Mouse (Mus musculus) embryonic fibroblast, embryonic 13.5 days (primary cell): ENCODE measurements around the gene Stac3. TPM values are rescaled to one million over a fixed set of nuclear protein-coding genes. Genes with fewer than 3 reads are reported as not detected.
A peak's percentile ranks its signal among the peaks of the same experiment; 100 is the strongest.

Experiments used
- H3K27ac ChIP-seq: 2 replicates; pipeline ENCODE4 v1.5.1; 2012; ENCODE audit warnings: low read length, control low read depth, inconsistent platforms; ENCODE audit not compliant: insufficient read depth
- H3K4me1 ChIP-seq: 2 replicates; pipeline ENCODE4 v1.6.1; 2011; ENCODE audit warnings: low read length; ENCODE audit not compliant: control insufficient read depth, insufficient read depth
- H3K4me3 ChIP-seq: 2 replicates; pipeline ENCODE4 v1.5.1; 2011; ENCODE audit warnings: mild to moderate bottlenecking, control low read depth, low read length; ENCODE audit not compliant: insufficient read depth
- CTCF ChIP-seq: IDR thresholded peaks from 2 replicates; pipeline ENCODE4 v1.5.1; 2011; ENCODE audit warnings: mild to moderate bottlenecking, control low read depth, low read length, moderate library complexity, borderline replicate concordance; ENCODE audit not compliant: insufficient read depth
- POLR2A ChIP-seq: IDR thresholded peaks from 2 replicates; pipeline ENCODE4 v1.6.1; 2011; ENCODE audit warnings: low read depth, mild to moderate bottlenecking, control low read depth, low read length, moderate library complexity
- polyA plus RNA-seq: library from polyadenylated mRNA; stranded (reverse); fragments of >200 nt; gene quantifications from 2 replicates; pipeline ENCODE4 v1.2.4, GENCODE M21; 2011; ENCODE audit warnings: low read depth; ENCODE audit not compliant: missing spikeins, insufficient read length

Gene Stac3
- polyA plus RNA-seq, 1 experiment: 3.9 TPM

GRCm38 (mm10) chr10:127555703-127556102, 54.2 kb downstream of the Stac3 start:
- no peak overlapping the region for H3K4me3 ChIP-seq
- no peak for TF ChIP-seq POLR2A
- peak; percentile 78 for TF ChIP-seq CTCF
- no peaks in the 10 kb centered on the region for H3K4me1 ChIP-seq
- H3K27ac ChIP-seq: no peak overlapping the region

- no peak overlapping the region for H3K4me3 ChIP-seq
- no peaks in the 10 kb centered on the region for H3K4me1 ChIP-seq
- no peak overlapping the region for H3K27ac ChIP-seq
- no peak for TF ChIP-seq POLR2A
- TF ChIP-seq CTCF: peak; percentile 33; the same call in 1 of the 2 replicates
These were observed 55.9 kb downstream of the Stac3 start for GRCm38 (mm10) chr10:127557397-127557796.

Other genes with a start within 250 kb of the Stac3 start
- 0.80 and 1.6 TPM in 2 replicates for gene Kif5a, start 238.3 kb upstream of the Stac3 start, polyA plus RNA-seq
- 149 and 162 TPM in 2 replicates for gene Dctn2, start 235.3 kb upstream of the Stac3 start, polyA plus RNA-seq
- 26.4 and 27.2 TPM in 2 replicates for gene Mbd6, start 212.7 kb upstream of the Stac3 start, polyA plus RNA-seq
- 105 and 110 TPM in 2 replicates for gene Mars, start 189.9 kb upstream of the Stac3 start, polyA plus RNA-seq
- gene Arhgap9, start 179.7 kb upstream of the Stac3 start, polyA plus RNA-seq: 0.18 TPM in 1 of 2 replicates, not detected in the other
- 0.43 and 0.84 TPM in 2 replicates for gene Gli1, start 159.7 kb upstream of the Stac3 start, polyA plus RNA-seq
- not detected in 2 replicates for gene Inhbe, start 147.3 kb upstream of the Stac3 start, polyA plus RNA-seq
- not detected in 2 replicates for gene Inhbc, start 131.3 kb upstream of the Stac3 start, polyA plus RNA-seq
- gene R3hdm2, start 121.4 kb upstream of the Stac3 start, polyA plus RNA-seq: 99.2 and 118 TPM in 2 replicates
- gene Ndufa4l2, start 13.3 kb downstream of the Stac3 start, polyA plus RNA-seq: 1.4 and 3.4 TPM in 2 replicates
- 147 and 169 TPM in 2 replicates for gene Shmt2, start 20.8 kb downstream of the Stac3 start, polyA plus RNA-seq
- 1.1 and 1.8 TPM in 2 replicates for gene Nxph4, start 32.9 kb downstream of the Stac3 start, polyA plus RNA-seq
- gene Lrp1, start 119.5 kb downstream of the Stac3 start, polyA plus RNA-seq: 387 and 453 TPM in 2 replicates
- 55.1 and 55.8 TPM in 2 replicates for gene Stat6, start 141.3 kb downstream of the Stac3 start, polyA plus RNA-seq
- 8.5 and 10.6 TPM in 2 replicates for gene Nemp1, start 165.2 kb downstream of the Stac3 start, polyA plus RNA-seq
- 69.7 and 77.8 TPM in 2 replicates for gene Nab2, start 166.9 kb downstream of the Stac3 start, polyA plus RNA-seq
- gene Myo1a, start 203.5 kb downstream of the Stac3 start, polyA plus RNA-seq: 0.51 TPM in 1 of 2 replicates, not detected in the other
- gene Tac2, start 222.8 kb downstream of the Stac3 start, polyA plus RNA-seq: not detected in 2 replicates
- 5.4 and 5.8 TPM in 2 replicates for gene Zbtb39, start 237.9 kb downstream of the Stac3 start, polyA plus RNA-seq